Comparison of ENCODE assay signal across 11 mouse cellular contexts in the genomic region with DNA sequence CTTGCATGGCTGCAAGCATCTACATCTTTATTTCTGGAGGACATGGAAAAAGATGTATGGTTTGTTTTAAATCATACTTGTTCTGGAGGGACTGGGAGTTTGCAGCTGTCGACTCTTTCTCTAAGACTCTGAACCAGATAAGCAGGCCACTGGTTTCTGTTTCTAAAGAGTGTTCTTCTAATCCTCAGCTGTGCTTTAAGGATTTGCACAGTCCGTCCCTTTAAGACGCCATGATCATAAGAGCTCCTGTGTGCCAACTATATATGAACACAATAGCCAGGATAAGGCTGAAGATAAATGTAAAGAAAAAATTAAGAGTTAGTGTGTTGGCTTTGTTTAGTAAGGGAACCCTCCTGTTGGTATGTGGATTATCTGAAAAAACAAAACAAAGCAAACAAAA. TPM values are rescaled to one million over a fixed set of nuclear protein-coding genes. Genes with fewer than 3 reads are reported as not detected.
"Had no signal": no experiment of that assay in that cellular context is flagged by ENCODE, and none has a peak within 500 bp of the region (broad histone marks: within the 10 kb centered on the region; RNA-seq: fewer than 3 reads in every experiment).

No protein-coding gene starts in this region.

- DNase-seq: liver, postnatal 0 days; lung, adult 2 months; lung, postnatal 14 days; lung, postnatal 36 days; right cerebral cortex, postnatal 14 days; thymus, adult 18-20 months; thymus, postnatal 14 days; thymus, postnatal 4 days had no signal

RNA-seq across cellular contexts. Expression of gene Chrm5, which starts 36.2 kb away (rescaled TPM):
- total RNA-seq: megakaryocyte progenitor cell, adult 5-6 weeks; monocyte, adult 5-6 weeks; neutrophil, adult 5-6 weeks had no signal
